Mouse (Mus musculus) effector memory CD4-positive, alpha-beta T cell, adult 5 months (primary cell): ENCODE measurements around the gene Olfr568. TPM values are rescaled to one million over a fixed set of nuclear protein-coding genes. Genes with fewer than 3 reads are reported as not detected.

Experiments used
- polyA plus RNA-seq: library from polyadenylated mRNA; unstranded; fragments of 100-300 nt; shearing (Covaris generic); gene quantifications from one replicate; pipeline ENCODE4 v1.2.1, GENCODE M21; 2017

Gene Olfr568
- polyA plus RNA-seq = not detected

GRCm38 (mm10) chr7:102876822-102877221 lies at the start of gene Olfr568:
TSS of gene Olfr568 (plus strand) at chr7:102877122.

GRCm38 (mm10) chr7:102858665-102859064 lies 18.3 kb upstream of the Olfr568 start, which contains the start of gene Olfr566:
TSS of gene Olfr566 (minus strand) at chr7:102858765.

GRCm38 (mm10) chr7:102890782-102891181 lies 13.9 kb downstream of the Olfr568 start, which contains the start of gene Olfr569:
TSS of gene Olfr569 (minus strand) at chr7:102890882.

GRCm38 (mm10) chr7:102917032-102917875 lies 40.3 kb downstream of the Olfr568 start, which contains the start of gene Olfr571:
TSS of gene Olfr571 (minus strand) at chr7:102917536.

GRCm38 (mm10) chr7:102924109-102924508 lies 47.2 kb downstream of the Olfr568 start, which contains the start of gene Olfr572:
TSS of gene Olfr572 (plus strand) at chr7:102924409.

Other genes starting within 250 kb of the Olfr568 start
- 0.52 TPM for gene Olfr554, start 238.7 kb upstream of the Olfr568 start, polyA plus RNA-seq
- gene Olfr555, start 218.3 kb upstream of the Olfr568 start, polyA plus RNA-seq = not detected
- not detected for gene Olfr556, start 212.2 kb upstream of the Olfr568 start, polyA plus RNA-seq
- gene Trim68, start 189.8 kb upstream of the Olfr568 start, polyA plus RNA-seq = 7.1 TPM
- not detected for gene Olfr557, start 181.2 kb upstream of the Olfr568 start, polyA plus RNA-seq
- not detected for gene Olfr558, start 174.9 kb upstream of the Olfr568 start, polyA plus RNA-seq
- not detected for gene Olfr33, start 158.1 kb upstream of the Olfr568 start, polyA plus RNA-seq
- gene Olfr559, start 149.6 kb upstream of the Olfr568 start, polyA plus RNA-seq = not detected
- gene Olfr560, start 117.8 kb upstream of the Olfr568 start, polyA plus RNA-seq = not detected
- not detected for gene Olfr78, start 117.7 kb upstream of the Olfr568 start, polyA plus RNA-seq
- not detected for gene Olfr561, start 105.9 kb upstream of the Olfr568 start, polyA plus RNA-seq
- not detected for gene Olfr564, start 73.6 kb upstream of the Olfr568 start, polyA plus RNA-seq
- gene Olfr566, start 18.4 kb upstream of the Olfr568 start, polyA plus RNA-seq = not detected
- gene Olfr569, start 13.8 kb downstream of the Olfr568 start, polyA plus RNA-seq = not detected
- gene Olfr570, start 17.5 kb downstream of the Olfr568 start, polyA plus RNA-seq = not detected
- not detected for gene Olfr571, start 40.4 kb downstream of the Olfr568 start, polyA plus RNA-seq
- not detected for gene Olfr572, start 47.3 kb downstream of the Olfr568 start, polyA plus RNA-seq
- not detected for gene Olfr573-ps1, start 65.5 kb downstream of the Olfr568 start, polyA plus RNA-seq
- not detected for gene Olfr574, start 71.3 kb downstream of the Olfr568 start, polyA plus RNA-seq
- gene Olfr575, start 81.7 kb downstream of the Olfr568 start, polyA plus RNA-seq = not detected
- not detected for gene Olfr576, start 85.5 kb downstream of the Olfr568 start, polyA plus RNA-seq
- not detected for gene Olfr577, start 98.8 kb downstream of the Olfr568 start, polyA plus RNA-seq
- gene Olfr578, start 112.2 kb downstream of the Olfr568 start, polyA plus RNA-seq = not detected
- gene Olfr582, start 160.9 kb downstream of the Olfr568 start, polyA plus RNA-seq = not detected
- not detected for gene Olfr583, start 174.2 kb downstream of the Olfr568 start, polyA plus RNA-seq
- gene Olfr584, start 204.8 kb downstream of the Olfr568 start, polyA plus RNA-seq = not detected
- not detected for gene Olfr585, start 220.6 kb downstream of the Olfr568 start, polyA plus RNA-seq
- gene Olfr586, start 248.5 kb downstream of the Olfr568 start, polyA plus RNA-seq = not detected